Mouse (Mus musculus) heart, postnatal 36 days (tissue): Measurements from ENCODE around the gene Rassf2. TPM values are rescaled to one million over a fixed set of nuclear protein-coding genes. Genes with fewer than 3 reads are reported as not detected.

Source experiments
- DNase-seq, 2 experiments: peaks; one replicate each; pipeline ENCODE4 v3.0.0; 2021 to 2022
- intact Hi-C: fragments of 180-260 bp; cut with DNase I; formaldehyde crosslinking; loops from one replicate; pipeline ENCODE4 v1.15.1; 2025
- total RNA-seq, 2 experiments: library from RNA; stranded (reverse); gene quantifications; 2 replicates each; pipeline ENCODE4 v1.2.3; 2021

The Rassf2 gene
- total RNA-seq, 2 experiments from 2014 or later: 8.5 to 9.5 TPM

GRCm38 (mm10) chr2:132007475-132007819 lies 22.6 kb downstream of the Rassf2 start:
- intact Hi-C loops: no loop called here
- no peak for DNase-seq

DNA sequence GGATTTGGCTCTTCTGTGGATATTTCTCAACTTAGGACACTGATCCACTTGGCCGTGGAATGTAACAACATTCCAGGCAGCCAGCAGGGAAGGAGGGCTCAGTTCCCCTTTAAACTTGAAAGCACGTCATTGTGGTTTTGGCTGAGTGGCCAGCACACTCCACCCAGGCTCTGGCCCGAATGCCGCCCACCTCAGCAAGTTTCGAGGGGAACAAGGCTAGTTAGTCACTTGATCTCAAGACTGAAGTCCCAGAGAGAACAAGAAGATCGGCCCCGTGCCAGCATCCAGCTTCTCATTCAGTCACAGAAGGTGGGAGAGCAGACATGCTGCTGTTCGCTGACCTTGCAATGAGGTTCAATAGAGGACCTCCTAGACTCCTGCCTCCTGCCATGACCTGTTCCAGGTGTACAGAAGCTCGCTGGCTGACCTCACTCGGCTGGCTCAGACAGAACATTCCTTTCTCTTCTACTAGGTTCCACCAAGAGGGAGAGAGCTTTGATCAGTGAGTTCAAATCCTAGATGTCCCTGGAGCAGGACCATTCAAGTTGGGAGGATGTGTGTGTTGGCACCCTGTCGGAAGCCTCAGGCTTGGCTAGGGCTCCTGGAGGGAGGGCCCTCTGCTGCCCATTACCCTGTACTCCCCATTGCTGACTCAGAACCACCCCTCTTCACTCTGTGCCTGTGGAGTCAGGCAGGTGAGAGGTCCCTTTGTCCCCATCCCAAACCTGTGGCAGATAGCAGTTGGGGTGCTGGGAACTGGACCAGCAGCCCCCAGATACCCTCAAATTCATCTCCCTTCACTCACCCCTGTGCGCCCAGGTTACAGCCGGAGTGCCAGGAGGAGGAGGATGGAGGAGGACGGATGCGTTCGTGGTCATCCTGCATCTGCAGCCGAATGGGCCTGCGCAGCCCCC lies 23.2 kb downstream of the Rassf2 start:
- intact Hi-C loops: no loop called here

GRCm38 (mm10) chr2:132005445-132005844 lies 24.6 kb downstream of the Rassf2 start:
- DNase-seq: no peak
- intact Hi-C loops: no loop called here

More for the DNA sequence above, 23.2 kb downstream of the Rassf2 start:
- peak; percentile 73 to 74 for DNase-seq

GRCm38 (mm10) chr2:132004495-132005136 lies 25.4 kb downstream of the Rassf2 start:
- no peak for DNase-seq
- intact Hi-C loops: no loop called here

DNA sequence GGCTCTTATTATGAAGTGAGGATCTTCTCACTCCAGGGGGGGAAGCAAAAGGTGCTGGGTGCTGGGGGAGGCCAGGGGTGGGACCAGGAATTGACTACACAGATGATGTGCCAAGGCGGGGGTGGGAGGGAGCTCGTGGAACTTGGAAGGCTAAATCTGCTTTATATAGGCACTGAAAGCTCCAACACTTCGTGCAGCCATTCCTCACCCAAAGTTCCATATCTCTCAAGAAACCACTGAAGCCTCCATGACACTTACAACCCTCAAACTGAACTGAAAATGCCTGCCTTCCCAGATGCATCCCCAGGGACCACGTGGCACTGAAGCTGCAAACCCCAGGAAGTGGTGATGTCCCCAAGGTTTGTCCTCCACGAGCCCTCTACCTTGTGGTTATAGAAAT lies 26.1 kb downstream of the Rassf2 start:
- intact Hi-C loops: no loop called here
- no peak for DNase-seq

DNA sequence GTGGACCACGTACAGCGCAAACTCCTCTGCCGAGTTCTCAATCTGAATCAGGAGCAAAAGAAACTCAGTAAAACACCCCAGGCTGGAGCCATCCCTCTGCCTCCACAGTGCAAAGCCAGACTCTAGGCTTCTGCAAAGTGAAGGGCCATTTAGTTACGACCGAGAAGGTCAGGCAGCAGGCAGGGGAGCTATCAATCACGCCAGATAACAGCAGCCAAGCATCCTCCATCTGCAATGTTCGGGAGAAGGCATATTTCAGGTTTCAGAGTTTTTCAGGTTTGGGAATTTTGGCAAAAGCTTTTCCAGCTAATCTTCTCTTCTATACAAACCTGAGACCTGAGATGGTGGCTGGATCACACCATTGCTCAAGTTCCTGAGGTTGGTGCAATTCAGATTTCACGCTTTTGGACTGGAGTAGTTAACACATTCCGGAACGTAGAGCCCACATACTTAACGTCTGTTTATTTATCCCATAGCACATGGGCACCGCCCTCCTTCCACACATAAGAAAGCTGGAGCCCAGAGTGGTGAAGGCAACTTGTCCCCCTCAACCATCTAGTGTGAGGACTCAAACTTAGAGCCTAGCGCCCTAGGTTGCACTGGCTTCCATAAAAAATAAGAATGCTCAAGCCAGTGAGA lies 28.2 kb downstream of the Rassf2 start:
- intact Hi-C loops: no loop called here
- no peak for DNase-seq

DNA sequence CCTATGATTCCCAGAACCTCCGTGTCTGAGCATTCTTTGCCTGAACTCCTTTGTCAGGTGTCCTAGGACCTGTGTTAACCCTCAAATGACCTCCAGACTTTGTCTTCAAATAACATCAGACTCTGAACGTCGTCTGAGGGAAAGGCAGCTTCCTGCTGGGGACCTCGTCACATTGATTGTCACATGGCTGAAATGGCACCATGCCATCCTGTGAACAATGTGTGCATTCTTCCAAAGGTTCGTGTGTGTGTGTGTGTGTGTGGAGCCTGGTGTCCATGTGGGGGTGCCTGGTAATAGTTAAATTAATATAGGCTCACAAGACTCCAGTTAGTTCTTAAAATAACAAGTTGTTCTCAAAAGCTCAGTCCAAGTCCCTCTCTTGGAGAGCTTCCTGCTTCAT lies 32.7 kb downstream of the Rassf2 start:
- intact Hi-C loops: no loop called here

GRCm38 (mm10) chr2:131996369-131996768 lies 33.7 kb downstream of the Rassf2 start:
- intact Hi-C loops: no loop called here

More for the DNA sequence above, 32.7 kb downstream of the Rassf2 start:
- no peak for DNase-seq

DNA sequence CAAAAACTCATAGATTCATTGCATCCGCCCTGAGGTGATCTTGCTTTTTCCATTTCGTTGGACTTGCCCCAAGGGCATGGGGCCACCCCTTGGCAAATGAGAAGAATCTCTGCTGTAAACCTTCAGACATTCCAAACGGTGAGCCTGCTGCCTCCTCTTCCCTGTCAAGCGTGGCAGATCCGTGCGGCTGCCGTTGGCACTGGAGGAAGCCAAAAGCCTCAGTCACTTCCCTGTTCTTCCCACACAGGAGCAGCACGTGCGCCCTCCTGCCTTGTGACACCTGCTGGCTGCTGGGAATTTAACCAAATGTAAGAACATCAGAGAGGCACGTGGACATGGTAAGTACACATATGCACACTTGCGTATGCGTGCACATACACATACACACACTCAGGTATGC lies 34.3 kb downstream of the Rassf2 start:
- intact Hi-C loops: no loop called here
- no peak for DNase-seq

More at GRCm38 (mm10) chr2:131996369-131996768, 33.7 kb downstream of the Rassf2 start:
- DNase-seq: no peak

- intact Hi-C loops: no loop called here
- DNase-seq: no peak
Measured at GRCm38 (mm10) chr2:131994971-131995370, 35.1 kb downstream of the Rassf2 start.

DNA sequence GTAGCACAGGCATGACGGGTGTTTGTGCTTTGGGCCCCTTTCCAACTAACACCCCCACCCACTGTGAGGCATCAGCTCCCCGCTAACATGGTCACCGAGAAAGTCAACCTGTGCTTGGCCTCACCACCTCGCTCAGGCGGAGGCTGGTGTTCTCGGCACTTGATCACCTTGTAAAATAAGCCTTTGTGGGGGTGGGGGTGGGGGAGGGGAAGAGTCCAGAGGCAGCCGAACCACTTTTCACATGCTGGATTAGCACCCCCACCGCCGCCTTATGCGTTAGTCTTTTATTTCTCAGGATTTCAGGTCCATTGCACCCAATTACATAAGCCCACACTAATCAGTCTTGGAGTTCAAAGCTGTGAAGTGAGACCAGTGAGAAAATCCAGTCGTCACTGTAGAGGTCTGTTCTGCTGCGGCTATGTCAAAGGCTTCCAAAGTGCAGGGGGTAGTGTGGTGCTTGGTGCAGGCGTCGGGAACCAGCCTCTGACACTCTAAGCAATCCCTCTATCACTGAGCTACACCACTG lies 36.4 kb downstream of the Rassf2 start:
- DNase-seq: no peak
- intact Hi-C loops: no loop called here

DNA sequence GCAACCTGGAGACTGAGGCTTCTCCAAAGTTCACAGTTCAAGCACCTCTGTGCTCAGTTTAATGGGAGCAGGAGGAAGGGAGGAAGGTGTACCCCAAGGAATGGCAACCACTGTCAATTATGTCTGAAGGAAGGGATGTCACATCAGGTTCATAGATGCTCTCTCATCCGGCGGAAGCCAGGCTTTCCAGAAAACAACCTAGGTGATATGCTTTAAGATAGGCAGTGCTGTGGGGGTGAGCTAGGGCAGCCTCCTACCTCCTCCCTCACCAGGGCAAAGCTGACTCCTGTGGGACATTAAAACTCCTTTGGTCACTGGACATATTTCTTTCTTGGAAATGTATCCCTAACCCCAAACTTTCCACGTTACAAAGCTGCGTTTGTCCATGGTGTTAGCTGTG lies 36.9 kb downstream of the Rassf2 start:
- intact Hi-C loops: no loop called here

DNA sequence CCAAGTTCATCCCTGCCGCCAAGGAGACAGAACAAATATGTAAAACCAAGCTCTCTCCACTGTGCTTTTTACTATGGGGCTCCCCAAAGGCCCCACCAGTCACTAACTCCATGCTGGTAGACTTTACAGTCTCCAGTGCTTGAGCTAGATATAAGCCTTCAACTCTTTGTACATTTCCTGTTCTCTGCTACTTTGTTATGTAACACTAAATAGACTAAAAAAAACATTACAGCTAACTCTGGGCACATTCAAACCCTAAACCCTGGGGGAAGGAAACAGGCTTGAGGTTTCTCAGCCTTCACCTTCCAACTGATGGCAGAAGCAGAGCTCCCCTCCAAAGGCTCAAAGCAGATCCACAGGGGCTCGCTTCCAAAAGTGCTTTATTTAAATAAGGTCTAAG lies 37.6 kb downstream of the Rassf2 start:
- DNase-seq: no peak
- intact Hi-C loops: no loop called here

More for the DNA sequence above, 36.9 kb downstream of the Rassf2 start:
- no peak for DNase-seq

DNA sequence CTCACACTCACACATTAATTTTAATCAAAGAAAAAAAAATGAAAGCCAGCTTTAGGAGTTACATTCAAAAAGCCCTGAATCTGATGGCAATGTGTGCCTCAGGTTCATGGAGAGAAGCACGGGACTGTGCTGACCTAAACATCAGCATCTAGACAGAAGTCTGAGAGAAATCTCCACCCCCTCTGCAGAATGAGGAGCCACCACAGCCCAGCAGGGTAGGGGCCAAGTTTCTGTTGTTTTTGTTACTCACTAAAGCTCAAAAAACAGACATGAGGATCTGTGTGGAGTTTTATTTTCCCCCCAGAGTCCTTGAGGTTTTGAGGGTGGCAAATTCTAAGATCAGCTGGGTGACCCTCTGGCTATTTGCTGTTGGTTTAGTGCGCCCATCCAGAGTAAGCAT lies 41.5 kb downstream of the Rassf2 start:
- no peak for DNase-seq
- intact Hi-C loops: no loop called here

- DNase-seq: no peak
- intact Hi-C loops: no loop called here
Measured at GRCm38 (mm10) chr2:131987950-131988349, 42.1 kb downstream of the Rassf2 start.

- intact Hi-C loops: loop anchor here (1.0 to 5.0 kb wide), 3 partner anchors 80 to 260 kb away; no protein-coding TSS in a partner anchor
- DNase-seq: peak; percentile 60 to 64
Measured at GRCm38 (mm10) chr2:131982546-131983196, 47.4 kb downstream of the Rassf2 start.

GRCm38 (mm10) chr2:131980866-131981265 lies 49.2 kb downstream of the Rassf2 start:
- intact Hi-C loops: loop anchor here (2.0 to 5.0 kb wide), 2 partner anchors 22 to 81 kb away; no protein-coding TSS in a partner anchor
- DNase-seq: peak in 1 of 2 experiments; percentile 29

DNA sequence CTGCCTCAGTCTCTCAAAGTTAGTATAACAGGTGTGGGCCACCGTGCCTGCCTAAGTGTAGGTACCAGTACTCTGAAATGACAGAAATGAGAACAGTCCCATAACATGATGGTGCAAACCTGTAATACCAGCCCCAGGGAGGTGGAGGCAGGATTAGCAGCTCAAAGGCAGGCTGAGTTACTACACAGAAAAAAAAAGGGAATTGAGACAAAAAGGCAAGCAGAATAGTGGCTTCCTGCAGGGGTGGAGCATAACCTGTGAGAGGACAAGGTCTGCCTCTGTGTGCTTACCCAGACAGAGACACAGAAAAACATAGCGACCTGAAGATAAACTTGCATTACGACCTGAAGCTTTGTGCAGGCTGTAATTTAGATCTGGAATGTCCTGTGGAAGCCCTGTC lies 53.4 kb downstream of the Rassf2 start:
- intact Hi-C loops: no loop called here
- DNase-seq: no peak

DNA sequence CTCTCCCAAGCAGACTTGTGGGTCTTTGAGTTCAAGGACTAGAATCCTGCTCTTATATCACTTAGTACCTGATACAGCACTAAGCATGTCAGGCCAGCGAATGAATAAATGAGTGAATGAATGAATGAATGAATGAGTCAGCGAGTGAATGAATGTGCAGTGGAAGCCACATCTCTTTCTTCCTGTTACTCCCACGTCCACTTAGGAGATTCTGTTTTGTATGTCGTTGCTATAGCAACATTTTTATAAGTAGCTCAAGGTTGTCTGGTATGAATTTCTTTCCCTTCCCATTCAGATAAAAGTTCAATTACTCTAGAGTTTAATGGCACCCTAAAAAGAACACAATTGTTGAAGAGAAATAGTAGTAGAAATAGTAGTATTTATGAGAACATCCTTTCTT lies 59.0 kb downstream of the Rassf2 start:
- DNase-seq: no peak
- intact Hi-C loops: loop anchor here (1.0 kb wide), 1 partner anchor 9 kb away; no protein-coding TSS in a partner anchor

- intact Hi-C loops: no loop called here
- peak in 1 of 2 experiments; percentile 0 for DNase-seq
Measured at GRCm38 (mm10) chr2:131970597-131970996, 59.5 kb downstream of the Rassf2 start.
